Mouse (Mus musculus) hindbrain, embryonic 12.5 days (tissue): ENCODE data around the gene Gtf2ird2. TPM values are rescaled to one million over a fixed set of nuclear protein-coding genes. Genes with fewer than 3 reads are reported as not detected.

Experiments
- polyA plus RNA-seq: library from polyadenylated mRNA; unstranded; fragments of >200 nt; fragmentation: Nextera tagmentation; extraction: Ambion mirVana; gene quantifications from 2 replicates; pipeline ENCODE4 v1.2.1, GENCODE M21; 2016

Gene Gtf2ird2
- polyA plus RNA-seq, 1 experiment from 2014 or later, result 11.7 TPM

Other genes starting within 250 kb of the Gtf2ird2 start
- 22.4 and 24.1 TPM in 2 replicates for gene Castor2, start 84.3 kb upstream of the Gtf2ird2 start, polyA plus RNA-seq
- 27.4 and 28.0 TPM in 2 replicates for gene Rcc1l, start 7.2 kb upstream of the Gtf2ird2 start, polyA plus RNA-seq
- gene Ncf1, start 45.6 kb downstream of the Gtf2ird2 start, polyA plus RNA-seq, result 3.6 and 4.6 TPM in 2 replicates
- gene Gtf2i, start 130.7 kb downstream of the Gtf2ird2 start, polyA plus RNA-seq, result 242 and 254 TPM in 2 replicates